Mouse (Mus musculus) intestine, embryonic 16.5 days (tissue): ENCODE measurements at regions not wholly inside any gene's neighbourhood (a gene's known extent, or its start where the extent isn't known, plus 50 kb on each side); places are given as distances from the start of the nearest gene placed in this dataset.

Experiments used
- ATAC-seq: fragments of 200-750 bp; cut with Nextera tagmentation; 2 replicates; pipeline ENCODE4 v1.8.0; 2017; ENCODE audit warnings: moderate TSS enrichment, moderate library complexity
- H3K27ac ChIP-seq: fragments of 300-500 bp; sonication (generic); 2 replicates; pipeline ENCODE4 v1.5.1; 2014; ENCODE audit warnings: mild to moderate bottlenecking, low read length
- H3K27me3 ChIP-seq: fragments of 300-500 bp; sonication (generic); replicated peaks from 2 replicates; pipeline ENCODE4 v1.6.1; 2014; ENCODE audit warnings: low read length, control low read depth, mixed read lengths; ENCODE audit not compliant: control insufficient read depth, insufficient read depth
- H3K36me3 ChIP-seq: fragments of 300-500 bp; sonication (generic); 2 replicates; pipeline ENCODE4 v1.6.1; 2014; ENCODE audit warnings: low read length, control low read depth; ENCODE audit not compliant: control insufficient read depth, insufficient read depth
- H3K4me1 ChIP-seq: fragments of 300-500 bp; sonication (generic); 2 replicates; pipeline ENCODE4 v1.6.1; 2014; ENCODE audit warnings: low read length, control low read depth, mixed read lengths; ENCODE audit not compliant: control insufficient read depth, insufficient read depth
- H3K4me2 ChIP-seq: fragments of 300-500 bp; sonication (generic); 2 replicates; pipeline ENCODE4 v1.6.1; 2014; ENCODE audit warnings: low read depth, low read length, control low read depth
- H3K4me3 ChIP-seq: fragments of 300-500 bp; sonication (generic); 2 replicates; pipeline ENCODE4 v1.5.1; 2014; ENCODE audit warnings: mild to moderate bottlenecking, low read length
- H3K9ac ChIP-seq: fragments of 300-500 bp; sonication (generic); 2 replicates; pipeline ENCODE4 v1.6.1; 2014; ENCODE audit warnings: low read depth, low read length
- H3K9me3 ChIP-seq: fragments of 300-500 bp; sonication (generic); 2 replicates; pipeline ENCODE4 v1.6.1; 2016; ENCODE audit warnings: low read length, control low read depth; ENCODE audit not compliant: control insufficient read depth
- WGBS: fragments of 180-500 bp; shearing (Covaris S2); extraction: QIAGEN DNeasy Blood & Tissue Kit; methylation state at CpG from one replicate; pipeline ENCODE4 v1.1.7; 2014; 5-methylcytosine and 5-hydroxymethylcytosine counted together

DNA sequence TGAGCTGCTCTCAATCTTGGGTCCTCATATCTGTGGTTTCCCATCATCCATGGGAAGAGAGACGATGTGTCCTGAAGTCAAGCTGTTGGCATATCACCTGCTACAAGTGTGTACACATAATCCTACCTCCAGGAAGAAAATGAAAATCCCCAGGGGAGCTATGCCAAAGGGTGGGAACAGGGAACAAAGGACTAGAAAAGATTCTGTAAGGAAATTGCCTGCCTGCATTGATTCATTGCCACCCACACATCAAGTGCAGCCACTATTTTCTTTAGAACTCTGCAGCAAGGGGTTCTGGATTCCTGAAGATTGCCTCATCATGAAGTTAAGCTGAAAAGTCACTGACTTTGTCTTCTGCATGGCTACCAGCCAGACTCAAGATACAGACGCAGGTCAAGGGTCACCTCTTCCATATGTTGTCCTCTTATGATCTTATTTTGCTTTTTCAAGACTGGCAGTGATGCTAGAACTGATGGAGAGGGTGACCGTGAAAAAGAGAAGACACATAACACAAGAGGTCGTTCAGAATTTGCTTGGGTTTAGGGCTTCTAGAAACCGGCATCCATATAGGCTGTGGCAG lies 251.6 kb upstream of the Foxq1 start:
- no peaks in the 10 kb centered on the region for H3K36me3 ChIP-seq
- WGBS, result 81% methylated on average over 5 of the region's 5 CpGs
- no peak overlapping the region for H3K4me3 ChIP-seq
- H3K9ac ChIP-seq, result no peak overlapping the region
- H3K9me3 ChIP-seq, result no peaks in the 10 kb centered on the region
- H3K4me1 ChIP-seq, result peaks cover 5% of the 10 kb centered on the region
- H3K27me3 ChIP-seq, result no peaks in the 10 kb centered on the region; the same call in 1 of the 2 replicates
- no peak overlapping the region for H3K4me2 ChIP-seq
- no peak for ATAC-seq
- no peak overlapping the region for H3K27ac ChIP-seq

GRCm38 (mm10) chr13:31309083-31309621 lies 246.8 kb upstream of the Foxq1 start:
- Histone ChIP-seq H3K9ac (no peak overlapping the region), H3K9me3 (no peaks in the 10 kb centered on the region), H3K4me3 (no peak overlapping the region), H3K27me3 (0 out of 2 replicates have a peak, but pooled peaks cover 1% of the 10 kb centered on the region), H3K27ac (no peak overlapping the region), H3K4me1 (peaks cover 8% of the 10 kb centered on the region), H3K4me2 (no peak overlapping the region), H3K36me3 (no peaks in the 10 kb centered on the region)
- ATAC-seq, result peak; percentile 64
- WGBS, result 31% methylated on average over 6 of the region's 6 CpGs

- Histone ChIP-seq H3K36me3 (no peaks in the 10 kb centered on the region), H3K27ac (no peak overlapping the region), H3K27me3 (0 out of 2 replicates have a peak, but pooled peaks cover 3% of the 10 kb centered on the region), H3K4me3 (no peak overlapping the region), H3K4me2 (no peak overlapping the region), H3K9me3 (no peaks in the 10 kb centered on the region), H3K9ac (no peak overlapping the region), H3K4me1 (peaks cover 8% of the 10 kb centered on the region)
- 59% methylated on average over 7 of the region's 7 CpGs for WGBS
- ATAC-seq, result no peak
These were observed 243.2 kb upstream of the Foxq1 start for GRCm38 (mm10) chr13:31312772-31313171.

DNA sequence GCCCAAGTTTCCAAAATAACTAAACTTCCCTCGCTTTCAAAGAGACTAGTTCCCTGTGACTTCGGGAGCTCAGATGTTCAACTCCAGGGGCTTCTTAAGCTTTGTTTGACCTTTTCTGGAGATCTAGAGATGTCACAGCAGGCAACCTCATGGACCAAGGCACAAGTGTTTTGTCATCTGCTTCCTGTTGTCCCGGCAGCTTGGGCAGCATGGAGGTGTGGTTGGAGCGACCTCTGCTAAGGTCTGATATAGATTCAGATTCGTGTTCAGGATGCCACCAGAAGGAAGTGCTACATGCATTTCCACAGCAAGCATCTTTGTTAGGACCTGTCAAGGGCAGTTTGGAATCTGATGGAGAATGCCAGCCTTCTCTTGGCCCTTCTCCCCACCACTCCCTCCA lies 242.1 kb upstream of the Foxq1 start:
- Histone ChIP-seq H3K4me3 (no peak overlapping the region), H3K4me2 (no peak overlapping the region)

GRCm38 (mm10) chr13:31317066-31317465 lies 238.9 kb upstream of the Foxq1 start:
- H3K9ac ChIP-seq, result no peak overlapping the region
- ATAC-seq, result peak; percentile 97
- H3K4me2 ChIP-seq, result no peak overlapping the region
- no peaks in the 10 kb centered on the region for H3K36me3 ChIP-seq
- no peaks in the 10 kb centered on the region for H3K4me1 ChIP-seq
- no peak overlapping the region for H3K27ac ChIP-seq
- no peaks in the 10 kb centered on the region for H3K9me3 ChIP-seq
- H3K4me3 ChIP-seq, result no peak overlapping the region
- H3K27me3 ChIP-seq, result peaks cover 9% of the 10 kb centered on the region; the same call in 1 of the 2 replicates
- WGBS, result 60% methylated on average over 8 of the region's 8 CpGs

More for the DNA sequence above, 242.1 kb upstream of the Foxq1 start:
- Histone ChIP-seq H3K36me3 (no peaks in the 10 kb centered on the region), H3K27ac (no peak overlapping the region), H3K4me1 (peaks cover 8% of the 10 kb centered on the region), H3K9me3 (no peaks in the 10 kb centered on the region), H3K27me3 (0 out of 2 replicates have a peak, but pooled peaks cover 3% of the 10 kb centered on the region), H3K9ac (no peak overlapping the region)
- no peak for ATAC-seq
- 70% methylated on average over 5 of the region's 5 CpGs for WGBS

DNA sequence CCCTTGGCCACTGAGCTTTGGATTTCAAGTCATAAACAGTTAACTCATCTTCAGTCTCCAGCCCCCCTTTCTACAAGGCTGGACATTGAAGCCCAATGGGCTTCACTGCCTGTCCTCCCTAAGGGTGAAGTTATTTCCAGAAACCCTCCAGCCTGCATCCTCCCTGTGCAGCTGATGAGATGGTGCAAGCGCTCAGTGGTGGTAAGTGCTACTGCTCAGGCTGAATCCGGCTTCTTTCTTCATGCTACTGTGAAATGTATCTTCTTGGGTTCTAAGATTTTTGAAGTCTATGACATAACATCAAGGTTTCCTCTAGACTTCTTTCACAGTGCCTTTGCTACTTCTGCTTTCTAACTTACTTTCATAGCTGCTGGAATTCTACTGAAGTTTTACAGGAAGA lies 237.9 kb upstream of the Foxq1 start:
- Histone ChIP-seq H3K27me3 (peaks cover 9% of the 10 kb centered on the region; the same call in 1 of the 2 replicates), H3K9me3 (no peaks in the 10 kb centered on the region), H3K27ac (no peak overlapping the region), H3K36me3 (no peaks in the 10 kb centered on the region), H3K4me2 (no peak overlapping the region), H3K4me1 (no peaks in the 10 kb centered on the region), H3K4me3 (no peak overlapping the region), H3K9ac (no peak overlapping the region)
- no peak for ATAC-seq
- 93% methylated on average over 2 of the region's 2 CpGs for WGBS

DNA sequence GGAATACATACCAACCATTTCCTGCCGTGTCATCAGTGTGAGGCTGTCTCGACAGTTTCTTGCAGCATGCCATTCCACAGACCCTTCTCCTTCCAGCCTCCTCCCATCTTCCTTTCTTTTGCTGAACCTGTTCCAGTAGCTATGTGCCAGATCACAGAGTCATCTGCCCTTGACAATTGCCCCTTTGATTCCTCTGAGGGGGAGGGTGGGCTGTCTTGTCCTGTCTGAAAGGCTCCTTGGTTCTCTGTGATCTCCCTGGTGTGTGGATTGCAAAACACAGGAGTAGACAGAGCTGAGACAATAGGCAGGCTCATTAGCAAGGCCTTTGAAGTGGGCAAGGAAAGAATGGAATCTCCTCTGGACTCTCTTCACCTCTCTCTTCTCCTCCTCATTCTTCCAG lies 234.5 kb upstream of the Foxq1 start:
- Histone ChIP-seq H3K27ac (no peak overlapping the region), H3K9me3 (no peaks in the 10 kb centered on the region), H3K36me3 (no peaks in the 10 kb centered on the region), H3K4me1 (peaks cover 3% of the 10 kb centered on the region), H3K9ac (no peak overlapping the region), H3K4me2 (no peak overlapping the region), H3K4me3 (no peak overlapping the region), H3K27me3 (peaks cover 12% of the 10 kb centered on the region)
- no peak for ATAC-seq
- 63% methylated on average over 2 of the region's 2 CpGs for WGBS

GRCm38 (mm10) chr13:31326269-31326851 lies 229.6 kb upstream of the Foxq1 start:
- 16% methylated on average over 12 of the region's 12 CpGs for WGBS
- Histone ChIP-seq H3K27me3 (peaks cover 12% of the 10 kb centered on the region), H3K4me2 (no peak overlapping the region), H3K36me3 (no peaks in the 10 kb centered on the region), H3K4me3 (no peak overlapping the region), H3K9me3 (no peaks in the 10 kb centered on the region), H3K27ac (no peak overlapping the region), H3K9ac (no peak overlapping the region), H3K4me1 (peaks cover 16% of the 10 kb centered on the region)
- ATAC-seq, result peak; percentile 79

- Histone ChIP-seq H3K27ac (no peak overlapping the region), H3K9me3 (no peaks in the 10 kb centered on the region), H3K27me3 (peaks cover 9% of the 10 kb centered on the region), H3K4me3 (no peak overlapping the region), H3K9ac (no peak overlapping the region), H3K4me1 (peaks cover 20% of the 10 kb centered on the region), H3K36me3 (no peaks in the 10 kb centered on the region), H3K4me2 (no peak overlapping the region)
- ATAC-seq, result peak; percentile 50; the same call in 1 of the 2 replicates
- 59% methylated on average over 7 of the region's 7 CpGs for WGBS
These were observed 228.4 kb upstream of the Foxq1 start for GRCm38 (mm10) chr13:31327511-31327951.
